Mouse (Mus musculus): ENCODE measurements around the gene Grm8. TPM values are rescaled to one million over a fixed set of nuclear protein-coding genes. Genes with fewer than 3 reads are reported as not detected.

Gene Grm8
- polyA plus RNA-seq, 1 experiment from 2014 or later: 2.3 TPM

DNA sequence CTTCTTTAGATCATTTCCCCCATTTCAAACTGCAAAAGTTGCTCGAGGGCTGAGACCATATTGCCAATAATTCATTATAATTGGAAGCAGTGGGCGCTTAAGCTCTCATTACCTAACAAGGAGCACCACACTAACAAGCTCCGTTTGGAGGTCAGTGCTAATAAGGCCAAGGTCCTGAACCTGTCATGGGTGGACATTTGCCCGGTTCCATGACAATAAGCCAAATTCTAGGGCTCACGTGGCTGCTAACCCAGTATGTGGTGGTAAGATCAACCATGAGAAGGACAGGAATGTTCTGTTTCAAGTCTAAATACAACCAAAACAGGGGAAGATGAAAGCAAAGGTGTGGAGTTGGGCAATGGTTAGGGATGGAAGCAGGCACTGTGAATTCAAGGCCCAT lies 322.2 kb downstream of the Grm8 start:
- ATAC-seq (ENCODE audit: low FRiP score, low read depth): no peak
- Histone ChIP-seq H3K36me3 (no peaks in the 10 kb centered on the region), H3K27me3 (replicated peaks) (no peaks in the 10 kb centered on the region), H3K4me3 (no peak overlapping the region), H3K9ac (no peak overlapping the region), H3K27ac (no peak overlapping the region), H3K4me2 (replicated peaks) (no peak overlapping the region), H3K9me3 (no peaks in the 10 kb centered on the region), H3K4me1 (no peaks in the 10 kb centered on the region)
- WGBS: 71% methylated on average over 5 of the region's 5 CpGs

DNA sequence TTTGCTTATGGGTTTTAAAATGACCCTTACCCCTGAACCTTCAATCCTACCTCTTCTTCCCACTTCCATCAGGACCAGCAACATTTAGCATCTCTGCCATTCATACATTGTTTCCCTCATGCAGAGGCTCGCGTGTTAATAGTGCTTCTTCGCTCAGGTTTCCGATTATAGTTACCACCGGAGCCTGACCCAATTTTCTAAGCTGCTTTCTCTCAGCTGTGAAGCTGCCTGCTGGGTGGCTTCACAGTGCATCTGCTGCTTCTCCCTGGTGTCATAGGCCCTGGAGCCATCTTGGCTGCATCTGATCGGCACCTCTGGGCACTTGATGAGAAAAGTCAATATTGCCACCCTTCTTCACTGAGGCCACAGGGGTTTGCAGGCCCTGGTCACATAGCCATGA lies 325.0 kb downstream of the Grm8 start:
- no peak overlapping the region for H3K27ac ChIP-seq
- H3K4me2 ChIP-seq (replicated peaks): no peak overlapping the region
- no peak for ATAC-seq (ENCODE audit: low FRiP score, low read depth)
- 91% methylated on average over 6 of the region's 6 CpGs for WGBS
- H3K4me1 ChIP-seq: no peaks in the 10 kb centered on the region
- H3K4me3 ChIP-seq: no peak overlapping the region
- H3K36me3 ChIP-seq: no peaks in the 10 kb centered on the region
- no peaks in the 10 kb centered on the region for H3K9me3 ChIP-seq
- H3K9ac ChIP-seq: no peak overlapping the region
- no peaks in the 10 kb centered on the region for H3K27me3 ChIP-seq (replicated peaks)

DNA sequence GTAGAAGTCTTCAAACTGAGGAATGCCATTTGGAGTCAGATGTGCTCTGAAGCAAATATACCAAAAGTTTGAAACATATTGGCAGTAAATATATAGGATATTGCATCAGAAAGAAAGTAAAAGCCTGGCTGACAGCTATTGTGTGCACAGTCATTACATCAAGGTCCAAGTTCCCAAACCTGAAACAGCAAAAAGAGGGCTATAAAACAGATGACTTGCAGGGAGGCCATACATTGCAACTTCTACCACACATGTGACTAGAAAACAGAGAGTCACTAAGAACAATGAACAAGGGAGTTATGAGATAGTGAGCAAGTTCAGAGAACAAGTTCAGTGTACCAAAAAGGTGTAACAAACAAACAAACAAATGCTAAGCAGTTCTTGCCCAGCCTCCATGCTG lies 328.2 kb downstream of the Grm8 start:
- H3K27ac ChIP-seq: no peak overlapping the region
- H3K4me1 ChIP-seq: no peaks in the 10 kb centered on the region
- no peak for ATAC-seq (ENCODE audit: low FRiP score, low read depth)
- H3K27me3 ChIP-seq (replicated peaks): no peaks in the 10 kb centered on the region
- H3K9ac ChIP-seq: no peak overlapping the region
- no peak overlapping the region for H3K4me3 ChIP-seq
- no peak overlapping the region for H3K4me2 ChIP-seq (replicated peaks)
- H3K36me3 ChIP-seq: no peaks in the 10 kb centered on the region
- H3K9me3 ChIP-seq: no peaks in the 10 kb centered on the region

DNA sequence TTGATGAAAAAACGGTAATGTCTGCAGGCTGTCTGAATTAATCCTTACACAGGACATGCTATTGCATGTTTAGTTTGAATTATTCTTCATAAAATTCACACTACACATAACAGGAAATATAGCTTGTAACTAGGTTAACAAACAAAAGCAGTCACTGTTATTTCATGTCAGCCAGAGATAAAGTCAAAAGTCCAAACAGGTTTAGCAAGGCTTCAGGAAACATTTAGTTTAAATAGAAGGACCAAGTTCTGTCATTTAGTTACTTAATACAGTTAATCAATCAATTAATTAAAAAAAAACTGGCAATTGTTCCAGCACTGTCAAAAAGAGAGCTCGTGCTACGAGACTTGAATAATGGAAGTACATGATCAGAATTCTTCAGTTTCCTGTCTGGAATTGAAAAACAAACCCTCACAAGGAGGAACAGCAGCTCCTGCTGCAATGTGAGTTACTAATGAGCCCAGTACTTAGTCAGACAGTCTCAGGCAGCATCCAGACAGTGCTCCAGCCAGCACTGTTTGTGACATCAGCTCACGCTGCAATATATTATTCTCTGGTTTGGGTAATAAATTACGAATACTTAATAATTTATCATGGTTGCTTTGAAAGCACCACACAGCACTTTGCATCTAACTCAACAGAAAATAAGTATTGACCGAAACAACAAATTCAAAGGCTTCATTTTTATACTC lies 334.0 kb downstream of the Grm8 start:
- no peaks in the 10 kb centered on the region for H3K4me1 ChIP-seq
- H3K9me3 ChIP-seq: no peaks in the 10 kb centered on the region
- H3K27ac ChIP-seq: no peak overlapping the region
- H3K27me3 ChIP-seq (replicated peaks): no peaks in the 10 kb centered on the region
- 0 out of 2 replicates have a peak, but pooled peaks have one; percentile 37 for ATAC-seq (ENCODE audit: low FRiP score, low read depth)
- H3K36me3 ChIP-seq: no peaks in the 10 kb centered on the region
- H3K4me2 ChIP-seq (replicated peaks): no peak overlapping the region
- H3K9ac ChIP-seq: no peak overlapping the region
- H3K4me3 ChIP-seq: no peak overlapping the region
- WGBS: 56% methylated on average over 6 of the region's 6 CpGs

GRCm38 (mm10) chr6:27798735-27799134 lies 336.2 kb downstream of the Grm8 start:
- H3K9me3 ChIP-seq: no peaks in the 10 kb centered on the region
- H3K9ac ChIP-seq: no peak overlapping the region
- no peak for ATAC-seq (ENCODE audit: low FRiP score, low read depth)
- H3K36me3 ChIP-seq: no peaks in the 10 kb centered on the region
- H3K4me3 ChIP-seq: no peak overlapping the region
- no peaks in the 10 kb centered on the region for H3K27me3 ChIP-seq (replicated peaks)
- WGBS: 93% methylated on average over 3 of the region's 3 CpGs
- H3K27ac ChIP-seq: no peak overlapping the region
- no peaks in the 10 kb centered on the region for H3K4me1 ChIP-seq
- no peak overlapping the region for H3K4me2 ChIP-seq (replicated peaks)

GRCm38 (mm10) chr6:27789566-27789965 lies 345.4 kb downstream of the Grm8 start:
- Histone ChIP-seq H3K9ac (no peak overlapping the region), H3K27me3 (replicated peaks) (no peaks in the 10 kb centered on the region), H3K27ac (no peak overlapping the region), H3K4me2 (replicated peaks) (no peak overlapping the region), H3K9me3 (no peaks in the 10 kb centered on the region), H3K4me1 (no peaks in the 10 kb centered on the region), H3K36me3 (no peaks in the 10 kb centered on the region), H3K4me3 (no peak overlapping the region)
- ATAC-seq (ENCODE audit: low FRiP score, low read depth): no peak
- 81% methylated on average over 3 of the region's 3 CpGs for WGBS

DNA sequence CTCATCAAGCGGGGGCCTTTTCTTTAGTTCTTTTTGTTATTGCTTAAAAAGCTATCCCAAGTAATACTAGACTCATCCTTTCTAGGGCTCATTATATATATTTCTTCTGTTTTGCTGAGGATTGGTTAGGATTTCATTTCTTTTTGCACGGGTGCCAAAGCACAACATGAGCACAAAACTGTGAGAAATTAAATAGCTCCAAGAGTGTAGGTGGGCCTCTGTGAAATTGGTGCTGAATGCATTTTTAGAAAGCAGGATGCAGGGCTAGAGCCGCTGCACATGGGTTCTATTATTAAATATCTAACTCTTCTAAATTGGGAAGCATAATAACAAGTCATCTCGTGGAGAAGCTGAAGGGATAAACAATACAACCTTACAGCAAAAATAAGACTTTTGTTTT lies 345.8 kb downstream of the Grm8 start:
- H3K4me1 ChIP-seq: no peaks in the 10 kb centered on the region
- H3K9ac ChIP-seq: no peak overlapping the region
- H3K27ac ChIP-seq: no peak overlapping the region
- no peaks in the 10 kb centered on the region for H3K27me3 ChIP-seq (replicated peaks)
- H3K36me3 ChIP-seq: no peaks in the 10 kb centered on the region
- H3K9me3 ChIP-seq: no peaks in the 10 kb centered on the region
- 89% methylated on average over 4 of the region's 4 CpGs for WGBS
- no peak overlapping the region for H3K4me2 ChIP-seq (replicated peaks)
- H3K4me3 ChIP-seq: no peak overlapping the region
- no peak for ATAC-seq (ENCODE audit: low FRiP score, low read depth)

DNA sequence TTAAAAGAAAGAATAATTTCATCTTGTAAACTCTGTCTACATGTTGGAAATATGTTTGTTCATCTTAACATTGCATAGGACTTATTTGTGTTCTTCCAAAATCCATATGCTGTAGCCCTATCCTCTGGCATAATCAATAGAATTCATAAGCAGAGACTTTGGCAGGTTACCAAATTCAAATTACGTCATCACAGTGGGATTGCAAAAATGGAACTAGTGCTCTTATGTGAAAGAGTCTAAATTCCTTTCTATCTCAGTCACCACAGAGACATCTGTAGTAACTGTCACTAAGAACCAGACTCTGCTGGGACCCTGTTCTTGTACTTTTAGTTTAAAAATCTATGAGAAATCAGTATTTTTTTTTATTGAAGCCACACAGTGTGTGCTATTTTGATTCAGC lies 352.7 kb downstream of the Grm8 start:
- H3K36me3 ChIP-seq: no peaks in the 10 kb centered on the region
- no peaks in the 10 kb centered on the region for H3K4me1 ChIP-seq
- no peaks in the 10 kb centered on the region for H3K27me3 ChIP-seq (replicated peaks)
- no peak overlapping the region for H3K4me3 ChIP-seq
- ATAC-seq (ENCODE audit: low FRiP score, low read depth): no peak
- H3K9me3 ChIP-seq: no peaks in the 10 kb centered on the region
- H3K9ac ChIP-seq: no peak overlapping the region
- H3K4me2 ChIP-seq (replicated peaks): no peak overlapping the region
- WGBS: 96% methylated on average over 1 of the region's 1 CpGs
- no peak overlapping the region for H3K27ac ChIP-seq

DNA sequence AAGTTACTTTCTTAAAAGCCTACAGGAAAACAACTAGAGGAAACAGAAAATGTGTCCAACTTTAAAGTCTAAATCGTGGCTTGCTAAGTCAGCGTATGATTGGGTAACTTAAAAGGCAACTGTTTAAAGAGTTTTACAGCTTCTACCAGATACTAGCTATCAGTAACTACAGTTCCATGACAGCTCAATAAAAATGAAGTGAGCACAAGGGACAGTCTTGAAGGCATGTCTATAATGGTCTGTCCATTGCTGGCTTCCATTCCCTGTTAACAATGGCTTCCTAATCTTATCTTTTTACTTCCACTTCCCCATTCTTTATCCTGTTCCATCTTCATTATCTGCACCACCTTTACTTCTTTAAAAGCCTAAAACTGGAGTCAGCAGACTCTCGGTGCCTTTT lies 353.6 kb downstream of the Grm8 start:
- no peak overlapping the region for H3K27ac ChIP-seq
- no peak overlapping the region for H3K4me2 ChIP-seq (replicated peaks)
- no peaks in the 10 kb centered on the region for H3K9me3 ChIP-seq
- 89% methylated on average over 3 of the region's 3 CpGs for WGBS
- no peak overlapping the region for H3K9ac ChIP-seq
- ATAC-seq (ENCODE audit: low FRiP score, low read depth): no peak
- no peak overlapping the region for H3K4me3 ChIP-seq
- no peaks in the 10 kb centered on the region for H3K27me3 ChIP-seq (replicated peaks)
- no peaks in the 10 kb centered on the region for H3K36me3 ChIP-seq
- H3K4me1 ChIP-seq: no peaks in the 10 kb centered on the region

GRCm38 (mm10) chr6:27775646-27776271 lies 359.2 kb downstream of the Grm8 start:
- 81% methylated on average over 4 of the region's 4 CpGs for WGBS
- no peak for ATAC-seq (ENCODE audit: low FRiP score, low read depth)
- no peaks in the 10 kb centered on the region for H3K4me1 ChIP-seq

DNA sequence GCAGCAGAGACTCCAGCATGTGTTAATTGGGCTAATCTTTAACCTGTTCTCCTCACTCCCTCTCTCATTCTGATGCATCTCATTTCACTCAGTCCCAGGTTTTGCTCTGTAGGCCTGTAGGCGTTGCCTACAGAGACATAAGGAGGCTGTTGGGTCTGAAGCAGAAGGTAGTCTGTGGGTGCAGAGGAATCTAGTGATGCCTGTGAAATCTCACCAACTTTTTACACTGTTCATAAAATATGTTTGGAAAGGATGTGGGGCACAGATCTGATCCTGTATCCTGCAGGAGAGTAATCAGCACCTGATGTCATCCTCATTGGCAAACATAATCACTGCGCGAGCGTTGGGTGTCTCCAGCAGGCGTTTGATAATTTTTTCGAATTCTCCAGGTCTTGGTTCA lies 372.9 kb downstream of the Grm8 start:
- ATAC-seq (ENCODE audit: low FRiP score, low read depth): no peak
- H3K27me3 ChIP-seq (replicated peaks): no peaks in the 10 kb centered on the region
- H3K9me3 ChIP-seq: no peaks in the 10 kb centered on the region
- WGBS: 91% methylated on average over 6 of the region's 6 CpGs
- H3K27ac ChIP-seq: no peak overlapping the region
- H3K4me3 ChIP-seq: no peak overlapping the region
- H3K4me1 ChIP-seq: no peaks in the 10 kb centered on the region
- no peak overlapping the region for H3K9ac ChIP-seq
- H3K4me2 ChIP-seq (replicated peaks): no peak overlapping the region
- H3K36me3 ChIP-seq: no peaks in the 10 kb centered on the region

More at GRCm38 (mm10) chr6:27775646-27776271, 359.2 kb downstream of the Grm8 start:
- no peaks in the 10 kb centered on the region for H3K9me3 ChIP-seq
- H3K4me3 ChIP-seq: no peak overlapping the region
- H3K27me3 ChIP-seq (replicated peaks): no peaks in the 10 kb centered on the region
- H3K27ac ChIP-seq: no peak overlapping the region
- H3K4me2 ChIP-seq (replicated peaks): no peak overlapping the region
- no peak overlapping the region for H3K9ac ChIP-seq
- no peaks in the 10 kb centered on the region for H3K36me3 ChIP-seq

GRCm38 (mm10) chr6:27753290-27753829 lies 381.6 kb downstream of the Grm8 start:
- H3K27me3 ChIP-seq (replicated peaks): no peaks in the 10 kb centered on the region
- H3K36me3 ChIP-seq: no peaks in the 10 kb centered on the region
- ATAC-seq (ENCODE audit: low FRiP score, low read depth): no peak
- H3K4me2 ChIP-seq (replicated peaks): no peak overlapping the region
- H3K9me3 ChIP-seq: no peaks in the 10 kb centered on the region
- 91% methylated on average over 2 of the region's 2 CpGs for WGBS
- H3K4me1 ChIP-seq: no peaks in the 10 kb centered on the region
- H3K4me3 ChIP-seq: no peak overlapping the region
- H3K27ac ChIP-seq: no peak overlapping the region
- H3K9ac ChIP-seq: no peak overlapping the region

GRCm38 (mm10) chr6:27746493-27746892 lies 388.5 kb downstream of the Grm8 start:
- Histone ChIP-seq H3K4me3 (no peak overlapping the region), H3K9ac (no peak overlapping the region), H3K36me3 (no peaks in the 10 kb centered on the region), H3K9me3 (no peaks in the 10 kb centered on the region), H3K4me2 (replicated peaks) (no peak overlapping the region), H3K27ac (no peak overlapping the region), H3K27me3 (replicated peaks) (no peaks in the 10 kb centered on the region), H3K4me1 (no peaks in the 10 kb centered on the region)
- 76% methylated on average over 4 of the region's 4 CpGs for WGBS
- 0 out of 2 replicates have a peak, but pooled peaks have one; percentile 14 for ATAC-seq (ENCODE audit: low FRiP score, low read depth)

Data from neural tube, embryonic 12.5 days (tissue).